Mouse (Mus musculus) lung, postnatal 10 days (tissue): ENCODE results near the gene Wbp11.

Source experiments
- DNase-seq: peaks from one replicate; pipeline ENCODE4 v3.0.0; 2021

The Wbp11 gene

DNA sequence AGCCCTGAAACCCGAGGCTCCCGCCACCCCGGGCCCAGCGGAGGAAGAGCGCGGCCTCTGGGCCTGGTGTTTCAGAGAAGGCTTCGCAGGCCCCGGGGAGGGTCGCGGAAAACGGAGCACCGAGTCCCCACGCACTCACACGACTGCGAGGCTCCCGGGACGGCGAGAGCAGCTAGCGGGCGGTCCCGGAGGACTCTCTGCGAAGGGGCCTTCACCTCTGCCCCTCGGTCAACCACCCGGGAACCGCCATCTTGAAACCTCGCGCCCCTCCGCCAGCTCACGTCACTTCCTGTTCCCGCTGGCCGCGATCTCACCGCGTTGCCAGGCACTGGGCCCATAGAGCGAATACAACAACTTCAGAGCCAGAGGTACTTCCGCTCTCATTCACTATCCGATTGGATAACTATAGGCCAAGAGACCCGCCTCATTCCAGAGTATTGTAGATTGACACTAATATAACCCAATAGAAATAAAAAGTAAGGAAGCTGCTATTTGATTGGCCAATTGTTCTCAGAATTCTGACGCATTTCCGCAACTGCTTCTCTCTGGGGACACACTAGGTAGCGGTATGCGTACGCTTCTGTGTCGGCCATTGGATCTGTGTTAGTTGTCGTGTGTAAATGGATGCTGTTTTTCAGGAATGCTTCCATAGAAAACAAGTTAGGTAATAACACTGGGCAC lies at the start of gene Wbp11:
Gene Wbp11 (minus strand): TSS at position 353 of the 681 bp plus-strand sequence.
- peak; percentile 97 for DNase-seq

DNA sequence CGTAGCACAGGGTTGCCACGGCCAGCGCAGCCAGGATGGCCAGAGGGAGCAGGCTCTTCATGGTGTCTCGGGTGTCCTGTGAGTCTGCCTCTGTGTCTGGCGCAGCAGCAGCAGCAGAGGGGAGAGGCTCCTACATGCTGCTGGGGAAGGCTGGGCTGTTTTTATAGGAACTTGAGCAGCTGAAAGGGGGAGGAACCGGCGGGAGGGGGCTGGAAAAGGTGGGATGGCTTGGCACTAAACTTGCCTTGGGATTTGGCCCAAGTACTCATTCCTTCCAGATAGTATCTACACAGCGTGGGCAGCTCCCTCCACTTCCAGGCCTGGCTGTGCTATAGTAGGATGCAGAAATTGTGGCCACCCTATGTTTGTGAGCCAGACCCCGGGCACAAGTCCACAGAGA lies 47.6 kb upstream of the Wbp11 start, which contains the start of gene Mgp:
Gene Mgp (minus strand): TSS at position 154 of the 400 bp plus-strand sequence.
- peak; percentile 66 for DNase-seq

DNA sequence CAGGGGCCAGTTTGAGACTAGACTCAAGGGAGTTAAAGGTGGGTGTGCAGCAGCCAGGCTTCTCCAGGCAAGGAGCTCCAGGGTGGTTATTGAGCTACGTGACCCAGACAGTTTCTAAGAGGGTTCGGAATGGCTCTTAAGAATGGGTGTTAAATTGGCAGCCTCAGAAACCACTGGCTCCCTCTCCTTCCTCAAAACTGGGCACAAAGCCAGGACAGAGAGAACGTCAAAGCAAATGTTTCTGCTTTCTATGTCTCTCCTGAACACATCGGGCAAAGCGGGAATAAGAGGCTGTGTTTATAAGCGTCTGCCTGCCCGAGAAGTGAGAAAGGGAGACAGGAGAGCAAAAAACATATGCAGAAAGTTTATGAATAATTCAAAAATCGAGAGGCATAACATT lies 46.6 kb upstream of the Wbp11 start:
- DNase-seq, result peak; percentile 61

DNA sequence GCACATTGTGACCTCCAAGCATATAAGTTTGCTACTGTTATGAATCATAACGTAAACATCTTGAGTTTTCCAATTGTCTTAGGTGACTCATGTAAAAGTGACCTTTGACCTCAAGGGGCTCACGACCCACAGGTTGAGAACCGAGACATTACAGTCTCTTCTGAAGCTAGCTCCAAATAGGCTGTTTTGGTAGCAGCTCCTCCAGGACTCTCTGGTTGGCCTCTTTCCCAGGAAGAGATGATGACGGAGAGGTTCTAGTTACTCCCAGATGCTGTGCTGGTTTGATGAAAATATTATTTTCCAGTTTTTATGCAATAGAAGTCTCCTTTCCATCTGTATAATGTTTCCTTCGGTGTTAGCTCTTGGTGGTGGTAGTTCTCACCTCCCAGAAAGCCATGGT lies 40.9 kb upstream of the Wbp11 start:
- no peak for DNase-seq

DNA sequence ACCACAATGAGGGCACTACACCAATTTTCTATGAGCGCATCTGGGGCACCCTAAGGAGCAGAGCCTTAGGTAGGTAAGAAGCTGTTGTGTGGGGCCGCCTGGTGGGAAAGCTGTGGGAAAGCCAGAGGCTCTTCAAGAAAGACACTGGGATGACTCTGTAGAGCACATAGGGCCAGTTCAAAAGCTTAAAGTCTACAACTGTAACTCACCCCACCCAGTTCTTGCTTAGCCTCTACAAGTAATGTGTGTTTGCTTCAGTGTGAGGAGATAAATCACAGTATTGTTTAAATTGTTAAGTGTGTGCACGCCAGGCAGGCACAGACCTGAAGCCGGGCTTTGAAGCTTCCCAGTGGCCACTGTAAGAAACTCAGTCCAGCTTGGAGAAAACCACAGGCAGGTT lies 38.1 kb upstream of the Wbp11 start:
- no peak for DNase-seq

DNA sequence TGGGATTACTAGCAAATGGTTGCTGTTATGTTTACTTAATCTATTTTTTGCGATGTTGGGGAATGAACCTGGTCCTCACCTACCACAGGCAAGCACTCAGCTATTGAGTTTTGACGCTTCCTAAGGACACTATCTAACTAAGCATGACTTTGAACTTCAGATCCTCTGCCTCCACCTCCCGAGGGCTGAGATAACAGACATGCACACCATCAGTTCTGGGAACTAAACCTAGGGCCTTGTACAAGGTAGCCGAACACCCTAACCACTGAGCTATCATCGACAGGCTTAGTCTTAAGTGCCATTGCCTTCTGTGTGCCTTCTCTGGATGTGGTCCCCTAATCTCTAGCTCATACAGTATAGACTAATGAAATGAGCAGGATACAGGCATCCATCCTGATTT lies 37.3 kb upstream of the Wbp11 start:
- DNase-seq, result no peak

DNA sequence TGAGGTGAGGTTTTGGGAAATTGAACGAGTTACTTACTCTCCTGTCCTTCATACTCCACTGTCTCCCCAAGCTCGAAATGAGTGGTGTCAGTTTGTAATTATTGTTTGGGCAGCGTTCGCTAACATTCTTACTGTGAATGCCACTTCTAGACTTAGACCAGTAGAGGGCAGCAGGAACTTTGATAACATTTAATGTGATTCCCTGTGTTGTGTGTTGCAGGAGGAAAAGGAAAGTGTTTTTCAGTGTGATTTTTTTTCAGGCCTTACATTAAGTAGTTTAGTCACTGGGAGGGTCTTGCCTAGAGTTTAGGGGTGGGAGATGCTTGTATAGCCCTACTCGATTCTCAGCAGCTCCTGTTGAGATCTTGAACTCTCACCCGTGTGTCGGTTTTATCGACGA lies 33.0 kb upstream of the Wbp11 start:
- peak; percentile 64 for DNase-seq

DNA sequence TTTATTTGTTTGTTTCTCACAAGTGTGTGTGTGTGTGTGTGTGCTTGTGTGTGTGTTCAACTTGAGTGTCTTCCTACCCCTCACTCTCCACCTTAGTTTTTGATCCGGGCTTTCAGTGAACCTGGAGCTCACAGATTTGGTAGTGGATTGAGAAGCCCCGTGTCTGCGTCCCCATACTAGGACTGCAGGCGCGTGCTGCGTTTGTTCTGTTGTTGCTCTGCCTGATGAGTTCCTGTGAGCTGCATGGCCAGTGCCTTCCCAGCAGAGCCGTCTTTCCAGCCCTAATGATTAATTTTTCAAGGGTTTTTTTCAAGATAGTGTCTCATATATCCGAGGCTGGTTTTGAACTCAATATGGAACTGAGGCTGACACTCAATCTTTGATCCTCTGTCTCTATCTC lies 30.4 kb upstream of the Wbp11 start:
- no peak for DNase-seq

DNA sequence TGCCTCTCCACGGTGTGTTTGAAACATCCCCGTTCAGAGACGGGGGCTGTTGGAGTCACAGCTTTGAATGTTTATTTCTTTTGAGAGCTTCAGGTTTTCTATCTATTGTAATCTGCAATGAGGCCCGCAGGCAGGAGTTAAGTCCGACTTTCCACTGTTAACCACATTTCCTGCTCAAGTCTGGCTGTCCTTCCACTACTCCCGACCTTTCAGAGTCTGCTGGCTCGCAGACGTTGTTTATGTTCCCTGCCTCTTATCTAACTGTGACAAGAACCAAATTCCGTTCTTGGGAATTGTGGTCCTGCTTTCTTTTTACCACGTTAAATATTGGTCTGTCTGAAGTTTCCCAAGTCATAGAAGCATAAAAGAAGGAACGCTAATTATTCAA lies 29.8 kb upstream of the Wbp11 start:
- DNase-seq, result peak; percentile 65

DNA sequence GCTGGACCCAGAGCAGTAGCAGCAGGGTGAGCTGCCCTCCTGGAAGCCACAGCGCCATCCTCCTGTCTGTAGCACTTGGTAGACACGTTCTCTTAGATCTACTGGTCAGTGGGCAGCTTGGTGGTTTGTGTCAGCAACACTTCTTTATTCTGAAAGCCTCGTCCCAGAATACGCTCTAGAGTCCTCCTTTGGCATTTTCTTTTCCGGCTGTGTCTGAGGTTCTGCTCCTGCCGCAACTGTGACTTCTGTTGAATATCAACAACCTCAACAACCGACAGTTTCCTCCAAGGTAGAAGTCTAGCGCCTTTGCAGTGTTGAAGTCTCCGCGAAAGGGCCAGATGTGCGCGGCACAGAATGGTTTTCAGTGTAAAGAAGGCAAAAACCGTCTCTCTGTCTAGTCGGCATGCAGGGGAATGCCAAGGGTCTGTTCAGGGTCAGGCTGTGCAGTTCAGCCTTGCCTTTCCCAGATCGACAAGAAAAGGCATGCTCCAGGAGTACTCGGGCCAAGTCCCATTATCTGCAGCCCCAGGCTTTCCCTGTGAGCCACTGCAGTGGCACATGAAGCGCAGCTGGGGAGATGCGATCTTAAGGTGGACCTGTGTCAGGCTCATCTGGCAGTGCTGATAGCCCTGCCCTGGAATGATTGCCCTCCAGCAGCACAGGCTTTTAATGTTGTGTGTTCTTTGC lies 29.3 kb upstream of the Wbp11 start, which contains the start of gene Art4:
Gene Art4 (minus strand): TSS at position 548 of the 687 bp plus-strand sequence.
- DNase-seq, result peak; percentile 54

DNA sequence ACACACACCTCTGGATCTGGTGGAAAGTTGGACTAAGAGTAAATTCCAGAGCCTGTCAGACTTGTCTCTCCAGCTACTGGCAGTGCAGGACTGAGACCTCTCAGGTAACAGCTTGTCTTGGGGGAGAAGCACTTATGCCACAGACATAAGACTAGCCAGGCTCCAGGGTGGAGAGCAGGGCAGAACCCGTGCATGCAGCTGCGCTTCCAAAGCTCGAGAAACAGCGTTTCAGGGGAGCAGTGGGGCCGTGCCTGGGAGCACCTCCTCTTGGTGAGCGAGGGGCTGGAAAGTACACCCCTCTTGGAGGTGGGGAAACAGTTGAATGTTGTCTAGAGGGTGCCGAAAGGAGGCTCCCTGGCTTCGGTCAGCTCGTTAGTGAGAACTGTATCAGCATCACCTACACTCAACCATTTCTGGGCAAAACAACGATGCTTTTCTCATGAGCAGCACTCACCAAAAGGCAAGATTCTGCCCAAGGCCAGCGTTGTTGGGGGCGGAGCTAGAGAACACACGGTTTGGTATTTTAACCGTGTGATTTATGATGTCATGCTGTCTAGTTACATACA lies 28.1 kb upstream of the Wbp11 start:
- peak; percentile 50 for DNase-seq

DNA sequence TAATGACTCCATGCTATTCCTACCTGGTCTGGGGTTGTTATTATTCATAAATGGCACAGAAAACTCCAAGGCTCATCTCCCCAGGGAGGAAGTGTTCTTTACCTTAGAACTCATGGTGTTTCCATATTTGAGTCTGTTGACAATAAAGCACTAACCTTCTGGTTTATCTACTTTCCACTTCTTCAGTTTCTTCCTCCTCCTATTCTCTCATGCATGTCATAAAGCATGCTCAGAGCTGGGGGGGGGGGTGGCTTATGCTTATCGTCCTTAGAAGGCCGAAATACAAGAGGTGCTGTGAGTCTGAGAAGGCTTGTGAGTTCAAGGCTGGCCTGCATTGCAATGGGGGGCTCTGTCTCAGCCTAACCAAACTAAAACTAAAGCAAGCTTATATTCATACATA lies 27.1 kb upstream of the Wbp11 start:
- no peak for DNase-seq

DNA sequence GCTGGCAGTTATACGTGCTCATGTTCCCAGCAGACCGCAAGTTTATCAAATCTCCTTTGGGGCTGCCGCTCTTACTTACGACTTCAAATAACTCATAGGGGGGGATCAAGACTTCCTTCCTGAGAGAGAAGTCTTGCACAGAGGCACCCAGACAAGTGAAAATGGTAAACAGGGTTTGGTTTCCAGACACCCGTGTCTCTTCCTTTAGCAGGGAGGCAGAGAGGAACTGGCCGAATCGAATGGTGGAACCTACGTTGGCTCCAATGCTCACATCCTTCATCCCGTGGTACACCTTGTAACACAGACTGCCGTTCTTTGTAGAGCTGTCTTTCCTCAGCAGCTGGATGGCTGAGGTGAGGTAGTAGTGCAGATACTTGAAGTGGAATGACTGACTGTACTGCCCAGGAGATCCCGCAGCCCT lies 26.3 kb upstream of the Wbp11 start:
- DNase-seq, result no peak

DNA sequence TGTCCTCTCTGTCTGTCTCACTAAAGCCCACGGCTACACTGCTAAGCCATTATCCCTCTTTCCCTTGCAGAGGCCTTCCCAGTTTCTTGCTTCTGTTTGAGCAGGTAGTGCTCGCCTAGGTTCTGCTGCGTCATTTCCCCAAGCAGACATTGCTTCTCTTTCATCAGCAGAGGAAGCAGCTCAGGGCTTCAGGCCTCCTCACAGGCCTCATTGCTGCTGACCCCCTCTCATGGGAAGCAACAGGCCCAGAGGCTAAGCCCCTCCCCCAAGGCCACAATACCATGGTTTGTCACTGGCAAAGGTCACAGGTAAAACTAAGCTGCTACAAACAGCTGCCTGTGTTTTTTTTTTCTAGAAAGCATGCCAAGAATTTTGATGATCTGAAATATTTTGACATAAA lies 24.7 kb upstream of the Wbp11 start:
- no peak for DNase-seq

DNA sequence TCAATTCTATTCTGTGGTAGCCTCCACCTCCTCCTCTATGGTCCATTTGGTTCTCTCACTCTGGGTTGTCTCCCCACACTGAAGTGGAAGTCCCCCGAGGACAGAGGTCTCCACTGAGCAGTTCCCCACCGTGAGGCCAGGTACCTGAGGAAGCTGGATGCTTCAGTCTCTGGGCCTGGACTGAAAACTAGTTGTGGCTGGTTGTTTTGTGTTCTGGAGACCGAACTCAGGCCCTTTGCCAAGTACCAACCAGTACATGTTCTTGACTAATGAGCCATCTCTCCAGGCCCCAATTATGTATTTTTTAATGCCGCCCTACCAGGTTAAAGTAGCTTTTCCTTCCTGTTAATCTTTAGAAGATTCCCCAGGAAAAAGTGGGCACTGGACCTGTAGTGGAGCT lies 24.3 kb upstream of the Wbp11 start:
- no peak for DNase-seq

DNA sequence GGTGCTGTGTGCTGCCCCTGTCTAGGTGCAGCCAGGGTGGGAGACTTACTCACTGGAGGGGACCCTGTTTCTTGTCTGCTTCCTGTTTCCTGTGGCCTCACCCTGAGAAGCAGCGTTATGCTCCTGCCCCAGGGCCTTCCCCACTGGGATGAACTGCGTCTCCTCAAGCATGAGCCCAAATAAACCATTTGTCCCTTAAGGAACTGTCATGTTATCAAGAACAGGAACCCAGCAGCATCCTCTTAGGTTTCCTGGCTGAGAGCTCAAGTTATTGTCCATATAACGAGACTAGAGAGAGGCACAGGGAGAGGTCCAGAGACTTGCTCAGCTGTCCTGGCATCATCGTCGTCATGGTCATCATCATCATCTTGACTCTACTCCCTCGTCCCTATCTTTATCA lies 22.2 kb upstream of the Wbp11 start:
- no peak for DNase-seq

DNA sequence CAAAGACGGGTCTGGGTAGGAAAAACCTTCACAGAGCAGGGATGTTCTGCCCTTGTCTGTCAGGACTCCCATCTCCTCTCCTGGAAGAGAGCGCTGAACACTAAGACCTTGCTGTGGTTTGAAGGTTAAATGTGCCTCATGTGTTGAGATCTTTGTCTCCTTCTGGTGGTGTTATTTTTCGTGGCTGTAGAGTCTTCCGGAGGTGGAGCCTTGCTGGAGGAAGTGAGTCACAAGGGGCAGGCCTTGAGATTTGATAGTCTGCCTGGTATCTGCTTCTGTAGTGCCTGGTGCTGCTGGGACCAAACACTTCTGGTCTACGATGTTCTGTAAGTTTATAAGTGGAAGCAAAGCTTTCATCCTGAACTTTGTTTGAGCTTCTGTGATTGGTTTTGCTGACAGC lies 20.9 kb upstream of the Wbp11 start:
- no peak for DNase-seq

DNA sequence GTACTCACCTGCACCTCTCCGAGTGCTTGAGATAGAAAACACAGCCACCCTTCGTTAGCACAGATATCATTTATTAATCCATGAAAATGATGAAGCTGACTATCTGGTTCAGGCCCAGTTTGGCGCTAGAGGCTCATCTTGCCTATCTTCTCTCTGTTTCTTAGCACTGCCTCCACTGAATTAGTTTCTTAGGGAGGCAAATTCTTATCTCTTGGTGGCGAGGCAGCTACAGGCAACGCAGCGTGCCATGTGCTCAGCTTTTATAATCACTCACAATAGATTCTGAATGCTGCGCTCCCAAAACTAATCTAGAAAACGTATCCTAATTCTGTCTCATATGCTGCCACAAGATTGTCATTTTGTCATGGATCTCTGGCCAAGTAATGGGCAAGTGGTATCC lies 20.4 kb upstream of the Wbp11 start:
- no peak for DNase-seq

DNA sequence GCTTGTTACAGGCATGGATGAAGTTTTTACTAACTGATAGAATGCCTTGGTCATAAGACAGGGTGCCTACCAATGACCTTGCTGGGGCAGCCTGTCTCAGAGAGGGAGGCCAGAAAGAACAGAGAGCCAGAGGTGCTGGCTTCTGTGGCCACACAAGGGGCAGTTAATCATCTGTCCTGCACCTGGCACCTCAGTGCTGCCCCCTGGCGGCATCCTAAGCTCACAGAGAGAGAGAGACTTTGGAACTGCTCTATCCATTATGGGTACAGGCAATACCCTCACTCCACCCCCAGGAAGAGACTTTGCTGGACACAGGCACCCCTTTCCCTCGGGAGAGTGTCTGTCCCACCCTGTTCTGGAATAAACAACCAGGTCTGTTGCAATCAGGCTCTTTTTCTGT lies 19.8 kb upstream of the Wbp11 start:
- DNase-seq, result peak; percentile 67

DNA sequence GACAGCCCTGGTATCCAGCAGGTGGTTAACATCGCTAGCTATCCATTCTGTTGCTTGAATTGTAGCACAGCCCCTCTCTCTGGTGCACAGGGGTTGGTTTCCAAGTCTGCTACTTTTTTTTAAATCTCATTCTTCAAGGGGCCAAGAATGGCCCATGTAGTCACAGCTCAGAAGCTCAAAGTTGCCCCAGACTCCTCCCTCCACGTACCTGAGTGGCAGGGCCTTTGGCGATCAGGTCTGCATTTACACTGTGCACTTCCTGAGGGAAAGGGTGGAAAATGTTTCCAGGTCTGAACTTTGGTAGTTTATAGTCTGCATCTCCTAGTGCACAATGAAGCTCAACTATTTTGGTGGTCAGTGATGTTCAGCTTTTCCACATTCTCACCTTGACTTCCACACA lies 19.2 kb upstream of the Wbp11 start:
- no peak for DNase-seq

DNA sequence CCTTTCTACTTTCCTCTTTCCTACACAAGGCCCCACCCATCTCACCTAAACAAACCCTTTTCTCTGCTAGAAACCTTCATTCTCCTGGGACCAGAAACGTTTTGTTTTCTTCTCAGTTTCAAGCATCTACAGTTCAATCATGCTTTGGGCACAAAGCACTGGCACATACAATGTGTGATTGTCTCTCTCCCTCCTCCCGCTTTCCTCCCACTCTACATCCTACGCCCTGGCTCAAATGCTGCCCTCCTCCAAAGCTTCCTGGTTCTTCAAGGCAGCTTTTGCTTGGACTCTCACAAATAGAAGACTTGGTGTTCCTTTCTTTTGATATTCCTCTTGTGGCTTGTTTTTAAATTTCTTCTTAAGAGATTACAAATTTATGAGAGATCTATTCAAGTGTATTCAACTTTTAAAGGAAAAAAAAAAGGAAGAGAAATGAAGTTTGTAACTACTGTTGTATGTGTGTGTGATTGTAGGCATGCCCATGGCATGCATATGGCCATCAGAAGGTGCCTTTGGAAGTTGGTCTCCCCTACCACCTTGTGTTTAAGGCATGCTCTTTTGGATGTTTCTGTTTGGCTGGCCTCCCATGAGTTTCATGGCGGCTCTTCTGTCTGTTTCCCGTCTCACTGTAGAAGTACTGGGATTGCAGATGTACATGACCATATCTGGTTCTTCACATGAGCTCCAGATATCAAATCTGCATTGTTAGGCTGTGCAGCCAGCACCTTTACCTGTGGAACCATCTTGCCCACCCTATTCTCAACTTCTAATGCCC lies 17.9 kb upstream of the Wbp11 start:
- no peak for DNase-seq

DNA sequence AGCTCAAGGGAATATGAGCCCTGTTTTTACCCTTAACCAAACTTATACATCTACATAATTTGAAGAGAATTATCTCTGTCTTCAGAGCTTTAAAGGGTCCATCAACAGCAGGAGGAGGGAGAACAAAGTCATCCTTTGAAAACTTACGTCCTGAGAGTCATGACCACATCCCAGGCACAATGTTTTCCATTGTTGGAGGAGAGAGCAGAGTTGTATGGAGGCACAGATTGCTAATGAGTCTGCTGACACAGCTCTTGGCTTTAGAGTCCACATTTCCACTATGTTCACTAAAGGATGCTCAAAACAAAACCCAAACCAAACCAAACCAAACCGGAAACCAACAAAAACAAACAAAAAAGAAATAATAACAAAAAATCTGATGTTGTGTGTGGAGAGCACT lies 16.9 kb upstream of the Wbp11 start:
- no peak for DNase-seq

DNA sequence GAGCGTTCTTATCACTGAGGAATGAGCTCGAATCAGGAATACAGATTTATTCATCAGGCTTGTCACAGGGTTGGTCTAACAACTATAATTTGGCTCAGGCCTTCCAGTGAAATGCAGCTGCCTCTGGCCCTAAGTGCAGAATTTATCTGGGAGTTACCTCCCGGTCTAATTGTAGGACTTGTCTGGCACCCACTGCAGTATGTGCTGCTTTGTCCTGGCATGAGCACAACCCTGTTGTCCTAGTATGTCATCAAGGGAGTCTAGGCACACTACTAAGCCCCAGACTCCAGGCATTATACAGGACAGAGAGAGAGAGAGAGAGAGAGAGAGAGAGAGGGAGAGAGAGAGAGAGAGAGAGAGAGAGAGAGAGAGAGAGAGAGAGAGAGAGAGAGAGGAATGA lies 9.3 kb upstream of the Wbp11 start:
- no peak for DNase-seq

DNA sequence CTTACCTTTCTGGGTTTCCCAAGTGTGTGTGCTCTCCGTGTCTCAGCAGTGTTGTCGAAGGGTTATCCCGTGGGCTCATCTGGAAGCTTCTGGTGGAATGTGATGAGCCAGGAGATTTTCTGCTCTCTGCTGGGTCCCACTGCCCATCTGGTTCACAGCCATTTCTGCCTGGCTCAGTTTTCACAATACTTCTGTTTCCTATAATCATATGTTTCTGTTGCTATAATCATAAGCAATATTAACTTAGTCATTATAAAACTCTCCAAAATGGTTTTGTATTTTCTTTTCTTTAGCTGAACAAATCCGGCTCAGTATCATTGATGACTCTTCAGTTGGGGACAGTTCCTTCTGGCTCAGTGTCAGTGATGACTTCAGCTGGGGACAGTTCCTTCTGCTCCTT lies 7.3 kb upstream of the Wbp11 start, which contains the start of gene Smco3:
Gene Smco3 (minus strand): TSS at position 101 of the 400 bp plus-strand sequence.
- DNase-seq, result no peak
